Mouse (Mus musculus): ENCODE results near the gene Apcs. TPM values are rescaled to one million over a fixed set of nuclear protein-coding genes. Genes with fewer than 3 reads are reported as not detected.

The Apcs gene
- total RNA-seq (2023), result not detected in 4 replicates

DNA sequence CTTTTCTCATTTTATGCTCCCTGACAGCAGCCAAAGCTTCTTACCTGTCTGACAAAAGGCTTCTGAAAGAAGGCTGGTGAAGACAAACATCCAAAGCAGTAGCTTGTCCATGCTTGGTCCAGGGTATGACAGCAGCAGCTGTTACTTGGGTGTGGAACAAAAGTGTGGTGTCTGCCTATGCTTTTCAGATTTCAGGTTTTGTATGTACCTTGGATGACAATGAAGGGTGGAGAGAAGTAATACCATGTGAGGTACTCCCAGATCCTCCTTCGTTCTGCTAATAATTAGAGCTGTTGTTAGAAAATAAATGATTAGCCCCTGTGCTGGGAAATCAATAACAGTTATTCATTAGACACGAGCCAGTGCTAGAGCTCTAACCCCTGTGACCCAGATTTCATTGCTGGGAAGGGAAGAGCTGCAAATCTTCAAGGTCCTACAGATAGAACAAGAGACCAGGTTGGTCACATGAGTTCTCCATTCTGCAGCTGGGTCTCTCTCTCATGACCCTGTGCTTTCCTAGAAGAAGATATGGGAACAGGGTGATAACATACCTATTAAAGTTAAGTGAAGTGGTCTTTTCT lies at the start of gene Apcs:
TSS of gene Apcs (minus strand) at position 265 of the 581 bp plus-strand sequence.

Other genes with a start within 250 kb of the Apcs start
- not detected in 4 replicates for gene Crp, start 197.0 kb downstream of the Apcs start, total RNA-seq (2023)
- gene Olfr16, start 55.4 kb upstream of the Apcs start, total RNA-seq (2023), result not detected in 4 replicates
- gene Olfr1408, start 242.3 kb upstream of the Apcs start, total RNA-seq (2023), result not detected in 4 replicates